Mouse (Mus musculus) bone marrow, adult 2 months (tissue): ENCODE results near the gene Heatr5a.

Experiments used
- CTCF ChIP-seq: fragments of 200-500 bp; IDR thresholded peaks from 2 replicates; pipeline ENCODE4 v1.5.1; 2011; ENCODE audit warnings: low read length, control low read depth; ENCODE audit not compliant: control insufficient read depth, insufficient read depth
- POLR2A ChIP-seq: fragments of 200-500 bp; IDR thresholded peaks from 2 replicates; pipeline ENCODE4 v1.6.1; 2011; ENCODE audit warnings: low read depth, mild to moderate bottlenecking, control low read depth, low read length, borderline replicate concordance; ENCODE audit not compliant: control insufficient read depth

- TF ChIP-seq POLR2A (no peak), CTCF (no peak)
Measured at GRCm38 (mm10) chr12:51884801-51885200, 86.3 kb downstream of the Heatr5a start.
